Mouse (Mus musculus): Measurements from ENCODE around the gene Arfgap3.

DNA sequence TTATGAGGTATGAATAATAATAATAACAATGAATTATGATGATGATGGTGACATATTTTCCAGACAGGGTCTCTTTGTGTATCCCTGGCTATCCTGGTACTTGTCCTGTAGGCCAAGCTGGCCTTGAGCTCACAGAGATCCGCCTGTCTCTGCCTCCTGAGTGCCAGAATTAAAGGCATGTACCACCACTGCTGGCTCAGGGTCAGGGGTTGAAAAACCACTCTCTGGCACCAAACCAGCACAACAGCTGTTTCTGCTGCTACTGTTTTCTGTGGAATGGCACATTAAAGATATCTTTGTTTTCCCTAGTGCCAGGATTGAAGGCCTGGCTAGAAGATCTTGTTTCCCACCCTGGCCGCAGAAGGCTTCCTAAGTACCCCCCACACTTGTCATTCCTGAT, 77.0 kb downstream of the Arfgap3 start:
- TF ChIP-seq CTCF (IDR thresholded peaks at IDR 0.05; ENCODE audit: borderline replicate concordance, extremely low read depth, insufficient read depth, insufficient read length), result no peak
- no peak for TF ChIP-seq POLR2A (IDR thresholded peaks at IDR 0.05; ENCODE audit: borderline replicate concordance, extremely low read depth, insufficient read depth, insufficient read length, poor library complexity, severe bottlenecking)
